Mouse (Mus musculus) heart, adult 9 months (tissue): ENCODE measurements around the gene Hdac1.

ENCODE experiments used
- DNase-seq, 2 experiments: peaks; one replicate each; pipeline ENCODE4 v3.0.0; 2022; ENCODE audit warnings: low spot score in 2 of 2

Hdac1 gene

GRCm38 (mm10) chr4:129542592-129543141 lies at the start of gene Hdac1:
TSS of gene Hdac1 (minus strand) at chr4:129542713.
- DNase-seq, result peak; percentile 97 to 98

GRCm38 (mm10) chr4:129588865-129589264 lies 46.4 kb upstream of the Hdac1 start:
- no peak for DNase-seq

- DNase-seq, result no peak
Observed at GRCm38 (mm10) chr4:129586943-129587342, 44.4 kb upstream of the Hdac1 start.

- no peak for DNase-seq
Observed at GRCm38 (mm10) chr4:129585773-129586172, 43.3 kb upstream of the Hdac1 start.

- DNase-seq, result peak; percentile 74 to 83
Observed at GRCm38 (mm10) chr4:129584884-129585608, 42.5 kb upstream of the Hdac1 start.

- no peak for DNase-seq
Observed at GRCm38 (mm10) chr4:129584370-129584769, 41.9 kb upstream of the Hdac1 start.

- DNase-seq, result no peak
Observed at GRCm38 (mm10) chr4:129582251-129582650, 39.7 kb upstream of the Hdac1 start.

GRCm38 (mm10) chr4:129580347-129580746 lies 37.8 kb upstream of the Hdac1 start:
- DNase-seq, result no peak

- DNase-seq, result peak; percentile 38 to 59
Observed at GRCm38 (mm10) chr4:129578466-129578865, 36.0 kb upstream of the Hdac1 start, which contains the start of gene Fam167b. TSS of gene Fam167b (minus strand) at chr4:129578549.

- no peak for DNase-seq
Observed at GRCm38 (mm10) chr4:129577688-129578087, 35.2 kb upstream of the Hdac1 start.

GRCm38 (mm10) chr4:129576863-129577491 lies 34.5 kb upstream of the Hdac1 start:
- DNase-seq, result peak; percentile 38 to 43

GRCm38 (mm10) chr4:129575171-129575844 lies 32.8 kb upstream of the Hdac1 start:
- peak in 1 of 2 experiments; percentile 20 for DNase-seq

- DNase-seq, result no peak
Observed at GRCm38 (mm10) chr4:129573430-129573829, 30.9 kb upstream of the Hdac1 start, which contains the start of gene Lck. TSS of gene Lck (minus strand) at chr4:129573641.

- DNase-seq, result no peak
Observed at GRCm38 (mm10) chr4:129573093-129573370, 30.5 kb upstream of the Hdac1 start.

- no peak for DNase-seq
Observed at GRCm38 (mm10) chr4:129572236-129573092, 30.0 kb upstream of the Hdac1 start.

GRCm38 (mm10) chr4:129571551-129572084 lies 29.1 kb upstream of the Hdac1 start:
- DNase-seq, result no peak

GRCm38 (mm10) chr4:129570028-129570427 lies 27.5 kb upstream of the Hdac1 start:
- DNase-seq, result no peak

- DNase-seq, result no peak
Observed at GRCm38 (mm10) chr4:129568366-129568765, 25.9 kb upstream of the Hdac1 start.

GRCm38 (mm10) chr4:129565139-129565538 lies 22.6 kb upstream of the Hdac1 start:
- DNase-seq, result no peak

- no peak for DNase-seq
Observed at GRCm38 (mm10) chr4:129563718-129564117, 21.2 kb upstream of the Hdac1 start.

- no peak for DNase-seq
Observed at GRCm38 (mm10) chr4:129561184-129561583, 18.7 kb upstream of the Hdac1 start.
